Mouse (Mus musculus): ENCODE measurements around the gene Vapa. TPM values are rescaled to one million over a fixed set of nuclear protein-coding genes. Genes with fewer than 3 reads are reported as not detected.

Vapa gene
- 3.1 and 3.7 TPM in 2 replicates for polyA plus RNA-seq (2012)

DNA sequence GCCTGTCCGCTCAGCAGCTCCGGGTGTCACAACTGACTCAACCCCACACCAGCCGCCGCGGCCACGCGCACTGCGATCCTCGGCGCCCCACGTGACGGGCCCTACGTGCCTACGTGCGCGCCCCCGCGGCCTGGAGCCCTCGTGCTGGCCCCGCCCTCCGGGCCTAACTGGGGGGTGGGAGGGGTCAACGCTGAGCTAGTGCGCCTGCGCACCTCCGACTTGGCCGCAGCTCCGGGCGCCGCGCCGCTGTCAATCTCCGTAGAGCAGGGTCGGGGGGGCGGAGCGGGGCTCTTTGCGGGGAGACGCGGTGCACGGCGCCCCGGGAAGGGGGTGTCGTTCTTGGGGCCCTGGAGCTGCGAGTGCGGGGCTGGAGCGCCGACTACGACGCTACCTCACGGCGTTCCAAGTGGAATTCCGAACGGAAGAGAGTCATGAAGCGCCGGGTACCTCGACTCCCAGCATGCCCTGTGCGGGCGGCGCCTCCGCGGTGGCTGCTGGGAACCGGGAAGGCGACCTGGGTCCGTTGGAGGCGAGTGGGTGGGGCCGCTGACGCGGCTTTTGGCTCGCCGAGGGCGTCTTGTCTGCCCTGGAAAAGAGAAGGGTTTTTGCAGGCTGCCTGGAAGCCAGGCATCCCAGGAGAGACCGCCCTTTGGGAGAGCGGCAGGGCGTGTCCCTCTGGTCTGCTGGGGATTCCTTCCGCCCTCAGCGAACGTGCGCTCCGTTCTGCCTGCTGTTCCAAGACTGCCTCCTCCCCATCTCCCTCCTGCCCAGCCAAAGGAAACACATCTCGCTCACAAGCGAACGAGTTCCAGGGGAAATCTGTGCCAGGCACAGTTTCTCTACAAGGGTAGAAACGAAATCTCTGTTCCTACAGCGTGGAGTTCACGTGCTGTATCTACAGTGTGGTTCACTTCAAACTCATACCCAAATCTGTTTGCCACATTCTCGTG, at the start of gene Vapa:
TSS of gene Vapa (minus strand) at position 93 of the 950 bp plus-strand sequence.
- Histone ChIP-seq H3K4me3 (replicated peaks) (peak within 1 kb of the TSS; percentile 99), H3K36me3 (ENCODE audit: control insufficient read depth) (peaks cover 17% of the 10 kb centered on the region), H3K27me3 (ENCODE audit: control insufficient read depth) (peaks cover 2% of the 10 kb centered on the region; the same call in 1 of the 2 replicates), H3K4me1 (ENCODE audit: control insufficient read depth) (peaks cover 43% of the 10 kb centered on the region), H3K9me3 (ENCODE audit: control insufficient read depth, low read length) (no peaks in the 10 kb centered on the region)
- TF ChIP-seq GATA1 (IDR thresholded peaks at IDR 0.05; ENCODE audit: low read length): no peak
- no peak for TF ChIP-seq TAL1 (IDR thresholded peaks at IDR 0.05; ENCODE audit: low read length)

DNA sequence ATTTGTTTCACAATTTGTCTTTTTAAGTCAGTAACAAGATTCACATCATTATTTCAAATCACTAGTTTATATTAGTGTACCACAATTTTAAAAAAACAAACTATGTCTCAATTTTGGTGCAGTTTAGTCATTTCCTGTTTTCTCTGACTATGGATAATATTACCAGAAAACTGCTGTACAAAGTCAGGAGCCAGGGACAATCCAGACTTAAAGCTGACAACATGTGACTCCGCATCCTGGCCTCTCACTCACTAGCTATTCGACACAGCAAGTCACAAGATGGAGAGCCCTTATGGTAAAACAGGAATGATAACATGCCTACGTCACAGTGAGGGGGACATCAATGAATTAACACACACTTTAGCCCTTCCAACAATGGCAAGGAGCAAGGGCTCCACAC, 49.3 kb upstream of the Vapa start:
- TF ChIP-seq TAL1 (IDR thresholded peaks at IDR 0.05; ENCODE audit: low read length) (no peak), GATA1 (IDR thresholded peaks at IDR 0.05; ENCODE audit: low read length) (no peak)
- peaks cover 24% of the 10 kb centered on the region for H3K4me1 ChIP-seq (ENCODE audit: control insufficient read depth)
- H3K36me3 ChIP-seq (ENCODE audit: control insufficient read depth): no peaks in the 10 kb centered on the region
- no peaks in the 10 kb centered on the region for H3K27me3 ChIP-seq (ENCODE audit: control insufficient read depth)
- no peaks in the 10 kb centered on the region for H3K9me3 ChIP-seq (ENCODE audit: control insufficient read depth, low read length)
- H3K4me3 ChIP-seq (replicated peaks): no peak overlapping the region

- H3K4me3 ChIP-seq (replicated peaks): no peak overlapping the region
- H3K36me3 ChIP-seq (ENCODE audit: control insufficient read depth): no peaks in the 10 kb centered on the region
- H3K4me1 ChIP-seq (ENCODE audit: control insufficient read depth): peaks cover 24% of the 10 kb centered on the region
- TF ChIP-seq TAL1 (IDR thresholded peaks at IDR 0.05; ENCODE audit: low read length) (no peak), GATA1 (IDR thresholded peaks at IDR 0.05; ENCODE audit: low read length) (no peak)
- H3K9me3 ChIP-seq (ENCODE audit: control insufficient read depth, low read length): no peaks in the 10 kb centered on the region
- H3K27me3 ChIP-seq (ENCODE audit: control insufficient read depth): no peaks in the 10 kb centered on the region
Observed at GRCm38 (mm10) chr17:65658416-65658815, 45.1 kb upstream of the Vapa start.

GRCm38 (mm10) chr17:65657958-65658357, 44.6 kb upstream of the Vapa start:
- Histone ChIP-seq H3K27me3 (ENCODE audit: control insufficient read depth) (no peaks in the 10 kb centered on the region), H3K4me1 (ENCODE audit: control insufficient read depth) (peaks cover 20% of the 10 kb centered on the region), H3K4me3 (replicated peaks) (no peak overlapping the region), H3K36me3 (ENCODE audit: control insufficient read depth) (no peaks in the 10 kb centered on the region), H3K9me3 (ENCODE audit: control insufficient read depth, low read length) (no peaks in the 10 kb centered on the region)
- TF ChIP-seq TAL1 (IDR thresholded peaks at IDR 0.05; ENCODE audit: low read length) (no peak), GATA1 (IDR thresholded peaks at IDR 0.05; ENCODE audit: low read length) (no peak)

DNA sequence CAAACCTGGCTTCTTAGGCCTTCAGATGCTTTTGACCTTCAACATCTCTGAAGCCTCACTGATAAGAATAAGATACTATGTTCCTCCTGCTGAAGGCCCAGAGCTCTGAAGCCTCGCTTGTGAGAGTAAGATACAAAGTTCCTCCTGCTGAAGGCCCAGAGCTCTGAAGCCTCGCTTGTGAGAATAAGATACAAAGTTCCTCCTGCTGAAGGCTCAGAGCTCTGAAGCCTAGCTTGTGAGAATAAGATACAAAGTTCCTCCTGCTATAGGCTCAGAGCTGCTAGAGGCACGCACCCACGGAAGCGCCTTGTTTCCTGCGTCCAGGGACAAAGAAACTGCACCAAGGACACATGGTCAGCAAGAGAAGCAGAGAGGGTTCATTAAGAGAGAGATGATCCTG, 43.4 kb upstream of the Vapa start:
- no peak overlapping the region for H3K4me3 ChIP-seq (replicated peaks)
- H3K4me1 ChIP-seq (ENCODE audit: control insufficient read depth): peaks cover 17% of the 10 kb centered on the region
- no peaks in the 10 kb centered on the region for H3K36me3 ChIP-seq (ENCODE audit: control insufficient read depth)
- no peaks in the 10 kb centered on the region for H3K27me3 ChIP-seq (ENCODE audit: control insufficient read depth)
- TF ChIP-seq GATA1 (IDR thresholded peaks at IDR 0.05; ENCODE audit: low read length): no peak
- TF ChIP-seq TAL1 (IDR thresholded peaks at IDR 0.05; ENCODE audit: low read length): no peak
- no peaks in the 10 kb centered on the region for H3K9me3 ChIP-seq (ENCODE audit: control insufficient read depth, low read length)

- no peak for TF ChIP-seq GATA1 (IDR thresholded peaks at IDR 0.05; ENCODE audit: low read length)
- no peak for TF ChIP-seq TAL1 (IDR thresholded peaks at IDR 0.05; ENCODE audit: low read length)
- no peaks in the 10 kb centered on the region for H3K27me3 ChIP-seq (ENCODE audit: control insufficient read depth)
Observed at GRCm38 (mm10) chr17:65656076-65656475, 42.7 kb upstream of the Vapa start.

DNA sequence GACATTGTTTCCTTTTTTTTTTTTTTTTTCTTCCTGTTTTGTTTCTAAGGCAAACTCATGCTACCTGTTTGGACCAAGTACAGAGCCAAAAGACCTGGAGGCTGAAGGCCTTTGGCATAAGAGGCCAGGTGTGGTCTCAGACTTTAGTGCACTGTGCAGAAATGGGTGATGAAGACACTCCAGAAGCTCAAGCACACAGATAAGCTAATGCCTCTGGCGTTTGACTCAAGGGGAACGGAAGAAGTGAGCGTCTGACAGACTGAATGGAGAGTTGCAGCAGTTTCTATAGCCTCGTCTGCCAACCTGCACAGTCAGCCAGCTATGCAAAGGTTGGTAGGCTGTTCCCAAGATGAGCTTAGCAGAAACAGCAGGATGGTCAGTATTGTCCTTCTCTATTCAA, 42.3 kb upstream of the Vapa start:
- Histone ChIP-seq H3K9me3 (ENCODE audit: control insufficient read depth, low read length) (no peaks in the 10 kb centered on the region), H3K4me1 (ENCODE audit: control insufficient read depth) (peaks cover 17% of the 10 kb centered on the region), H3K36me3 (ENCODE audit: control insufficient read depth) (no peaks in the 10 kb centered on the region), H3K27me3 (ENCODE audit: control insufficient read depth) (no peaks in the 10 kb centered on the region), H3K4me3 (replicated peaks) (no peak overlapping the region)
- TF ChIP-seq GATA1 (IDR thresholded peaks at IDR 0.05; ENCODE audit: low read length) (no peak), TAL1 (IDR thresholded peaks at IDR 0.05; ENCODE audit: low read length) (no peak)

More at GRCm38 (mm10) chr17:65656076-65656475, 42.7 kb upstream of the Vapa start:
- H3K9me3 ChIP-seq (ENCODE audit: control insufficient read depth, low read length): no peaks in the 10 kb centered on the region
- H3K4me3 ChIP-seq (replicated peaks): no peak overlapping the region
- peaks cover 17% of the 10 kb centered on the region for H3K4me1 ChIP-seq (ENCODE audit: control insufficient read depth)
- H3K36me3 ChIP-seq (ENCODE audit: control insufficient read depth): no peaks in the 10 kb centered on the region

DNA sequence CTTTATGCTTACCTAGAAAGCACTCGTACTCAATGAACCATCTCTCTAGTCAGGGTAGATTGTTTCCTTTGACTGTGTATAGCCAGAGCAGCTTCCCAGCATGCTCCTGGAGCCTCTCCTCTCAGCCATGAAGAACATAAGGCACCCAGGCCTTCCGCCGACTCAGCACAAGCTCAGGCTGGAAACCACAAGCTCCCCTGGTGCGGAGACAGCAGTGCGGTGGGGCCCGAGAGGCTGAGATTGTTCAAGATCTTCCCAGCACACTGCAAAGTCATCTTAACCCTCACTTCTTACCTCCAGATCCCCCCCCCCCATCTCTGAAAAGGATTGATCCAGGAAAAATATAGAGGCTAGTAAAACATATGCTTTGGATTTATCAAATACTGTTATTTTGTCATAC, 37.2 kb upstream of the Vapa start:
- Histone ChIP-seq H3K4me3 (replicated peaks) (no peak overlapping the region), H3K9me3 (ENCODE audit: control insufficient read depth, low read length) (no peaks in the 10 kb centered on the region), H3K36me3 (ENCODE audit: control insufficient read depth) (no peaks in the 10 kb centered on the region), H3K27me3 (ENCODE audit: control insufficient read depth) (no peaks in the 10 kb centered on the region), H3K4me1 (ENCODE audit: control insufficient read depth) (peaks cover 3% of the 10 kb centered on the region)
- TF ChIP-seq GATA1 (IDR thresholded peaks at IDR 0.05; ENCODE audit: low read length) (no peak), TAL1 (IDR thresholded peaks at IDR 0.05; ENCODE audit: low read length) (no peak)

DNA sequence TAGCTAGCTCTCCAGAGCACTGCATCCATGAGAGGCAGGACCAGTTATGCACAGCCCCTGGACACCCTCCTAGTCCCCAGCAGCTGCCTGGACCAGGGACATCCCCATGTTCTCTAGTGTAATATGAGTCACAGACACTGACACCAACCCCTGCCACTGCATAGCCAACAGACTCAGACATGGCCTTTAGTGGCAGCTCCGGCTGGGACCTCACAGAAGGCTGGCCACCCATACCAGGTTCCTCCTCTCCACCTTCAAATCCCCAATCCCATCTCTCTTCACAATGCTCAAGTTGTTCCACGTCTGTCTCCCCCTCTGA, 35.8 kb upstream of the Vapa start:
- peaks cover 2% of the 10 kb centered on the region; the same call in 1 of the 2 replicates for H3K4me1 ChIP-seq (ENCODE audit: control insufficient read depth)
- TF ChIP-seq GATA1 (IDR thresholded peaks at IDR 0.05; ENCODE audit: low read length) (no peak), TAL1 (IDR thresholded peaks at IDR 0.05; ENCODE audit: low read length) (no peak)
- H3K27me3 ChIP-seq (ENCODE audit: control insufficient read depth): no peaks in the 10 kb centered on the region
- H3K36me3 ChIP-seq (ENCODE audit: control insufficient read depth): no peaks in the 10 kb centered on the region
- H3K9me3 ChIP-seq (ENCODE audit: control insufficient read depth, low read length): no peaks in the 10 kb centered on the region
- H3K4me3 ChIP-seq (replicated peaks): no peak overlapping the region
